Mouse (Mus musculus): ENCODE data around the gene Procr. TPM values are rescaled to one million over a fixed set of nuclear protein-coding genes. Genes with fewer than 3 reads are reported as not detected.
A peak's percentile ranks its signal among the peaks of the same experiment; 100 is the strongest.

Procr gene
- polyA plus RNA-seq (2015; fragmentation: Nextera tagmentation; extraction: Ambion mirVana), result 1.9 and 2.7 TPM in 2 replicates

DNA sequence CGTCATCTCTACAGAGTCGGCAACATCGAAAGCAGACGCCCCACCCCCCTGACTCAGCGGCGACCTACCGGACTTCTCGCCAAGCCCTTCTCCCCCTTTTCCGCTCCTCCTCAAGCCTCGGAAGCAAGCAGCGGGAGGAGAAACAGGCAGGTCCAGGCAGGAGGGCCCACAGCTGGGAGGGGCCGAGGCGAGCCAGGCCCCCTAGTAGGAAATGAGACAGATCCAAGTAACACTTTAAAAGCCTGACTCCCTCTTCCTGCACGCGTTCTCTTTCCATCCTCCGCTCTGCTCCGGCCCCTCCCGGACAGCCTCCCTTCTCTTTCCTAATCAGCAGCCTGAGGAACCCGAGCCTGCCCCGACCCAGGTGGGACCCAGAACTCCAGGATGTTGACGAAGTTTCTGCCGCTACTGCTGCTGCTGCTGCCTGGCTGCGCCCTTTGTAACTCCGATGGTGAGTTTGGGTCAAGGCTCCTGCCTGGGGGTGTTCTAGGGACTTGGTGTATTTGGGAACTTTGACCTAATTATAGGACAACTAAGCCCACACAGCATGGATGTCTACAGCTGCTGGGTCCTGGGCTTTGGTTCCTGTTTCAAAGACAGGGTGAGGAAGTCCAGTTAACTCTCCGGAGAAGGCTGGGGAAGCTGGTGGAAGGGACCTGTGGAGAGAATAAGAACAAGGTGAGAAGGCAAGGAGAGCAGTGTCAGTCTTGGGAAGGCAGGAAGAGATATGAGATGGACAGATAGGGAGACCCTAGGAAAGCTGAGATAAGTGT, at the start of gene Procr:
Gene Procr, plus strand, starts transcription at position 104 of the 773 bp plus-strand sequence.
- H3K36me3 ChIP-seq, result no peaks in the 10 kb centered on the region
- H3K4me3 ChIP-seq, result peak within 1 kb of the TSS; percentile 22
- no peaks in the 10 kb centered on the region for H3K9me3 ChIP-seq
- no peak within 1 kb of the TSS for H3K27ac ChIP-seq (replicated peaks)
- H3K4me2 ChIP-seq (replicated peaks), result peak within 1 kb of the TSS; percentile 41
- no peak for ATAC-seq (replicated peaks)
- WGBS, result 4% methylated on average over 25 of the region's 25 CpGs
- H3K27me3 ChIP-seq, result peaks cover 5% of the 10 kb centered on the region; the same call in 1 of the 2 replicates
- peak within 1 kb of the TSS; percentile 38; the same call in 1 of the 2 replicates for H3K9ac ChIP-seq (replicated peaks)
- H3K4me1 ChIP-seq, result peaks cover 6% of the 10 kb centered on the region; the same call in 1 of the 2 replicates

DNA sequence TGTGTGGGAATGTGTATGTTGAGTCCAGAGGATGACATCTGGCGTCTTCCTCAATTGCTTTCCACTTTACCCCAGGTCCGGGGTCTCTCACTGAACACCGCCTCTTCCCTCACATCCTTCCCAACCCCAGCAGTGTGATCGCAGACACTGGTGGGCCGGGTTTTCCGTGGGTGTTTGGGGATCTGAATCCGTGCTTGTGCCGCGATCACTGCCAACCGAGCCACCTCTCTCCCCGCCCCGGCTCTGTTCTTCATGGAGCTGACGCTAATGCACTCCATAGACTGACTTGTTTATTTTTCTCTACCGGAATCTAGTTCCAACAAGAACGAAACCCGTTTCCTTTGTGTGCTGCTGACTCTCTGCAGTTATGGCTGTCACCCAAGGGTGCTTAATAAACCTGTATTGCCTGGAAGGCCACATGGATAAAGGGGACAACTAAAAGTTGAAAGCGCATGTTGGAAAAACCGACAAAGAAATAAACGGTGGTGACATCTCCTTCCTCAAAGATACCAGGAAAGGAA, 49.5 kb upstream of the Procr start:
- no peak overlapping the region for H3K27ac ChIP-seq (replicated peaks)
- H3K9ac ChIP-seq (replicated peaks), result no peak overlapping the region
- H3K4me2 ChIP-seq (replicated peaks), result no peak overlapping the region
- WGBS, result 91% methylated on average over 19 of the region's 19 CpGs
- H3K36me3 ChIP-seq, result peaks cover 31% of the 10 kb centered on the region
- no peaks in the 10 kb centered on the region for H3K9me3 ChIP-seq
- H3K27me3 ChIP-seq, result no peaks in the 10 kb centered on the region
- no peaks in the 10 kb centered on the region for H3K4me1 ChIP-seq
- ATAC-seq (replicated peaks), result no peak
- H3K4me3 ChIP-seq, result no peak overlapping the region

DNA sequence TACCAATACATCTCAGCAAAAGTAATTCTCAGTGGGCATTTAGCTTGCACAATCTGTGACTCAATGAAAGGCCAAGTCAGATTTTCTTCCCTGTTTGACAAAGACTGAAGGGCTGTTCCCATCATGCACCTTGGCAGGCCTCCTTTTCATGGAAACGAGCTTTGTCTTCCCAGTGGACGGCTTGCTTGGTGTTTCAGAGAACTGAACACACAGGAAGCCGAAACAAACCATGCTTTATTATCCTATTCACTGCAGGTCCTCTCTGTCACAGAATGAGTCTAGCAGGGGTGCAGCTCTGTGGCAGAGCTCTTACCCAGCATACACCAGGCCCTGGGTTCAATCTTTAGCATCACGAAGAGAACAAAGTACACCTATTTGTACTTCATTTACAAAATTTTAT, 47.3 kb upstream of the Procr start:
- ATAC-seq (replicated peaks), result no peak
- Histone ChIP-seq H3K4me1 (no peaks in the 10 kb centered on the region), H3K36me3 (peaks cover 38% of the 10 kb centered on the region), H3K4me2 (replicated peaks) (no peak overlapping the region), H3K4me3 (no peak overlapping the region), H3K9ac (replicated peaks) (no peak overlapping the region), H3K27me3 (no peaks in the 10 kb centered on the region), H3K9me3 (no peaks in the 10 kb centered on the region), H3K27ac (replicated peaks) (no peak overlapping the region)
- 7% methylated on average over 4 of the region's 4 CpGs for WGBS

DNA sequence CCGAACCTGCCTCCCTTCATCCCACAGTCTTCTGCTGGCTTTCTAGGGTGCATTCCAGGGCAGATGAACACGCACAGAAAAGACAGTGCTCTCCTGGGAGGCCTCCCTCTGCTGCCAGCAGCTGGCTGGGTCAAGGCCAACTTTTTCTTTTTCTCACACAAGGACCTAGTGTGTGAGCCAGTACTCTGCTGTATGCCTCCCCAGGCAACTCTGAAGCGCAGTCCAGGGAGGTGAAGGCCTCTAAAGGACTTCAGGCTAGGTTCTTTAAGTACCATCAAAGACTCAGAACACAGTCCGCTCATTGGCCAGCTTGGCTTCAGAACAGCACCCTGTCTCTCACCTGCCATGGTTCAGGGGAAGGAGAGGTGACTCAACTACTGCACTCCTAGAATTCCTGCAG, 43.7 kb upstream of the Procr start:
- no peak for ATAC-seq (replicated peaks)
- no peak overlapping the region for H3K9ac ChIP-seq (replicated peaks)
- no peaks in the 10 kb centered on the region for H3K27me3 ChIP-seq
- 75% methylated on average over 4 of the region's 4 CpGs for WGBS
- H3K27ac ChIP-seq (replicated peaks), result no peak overlapping the region
- H3K4me3 ChIP-seq, result no peak overlapping the region
- no peaks in the 10 kb centered on the region for H3K9me3 ChIP-seq
- H3K36me3 ChIP-seq, result peaks cover 61% of the 10 kb centered on the region
- H3K4me1 ChIP-seq, result no peaks in the 10 kb centered on the region
- no peak overlapping the region for H3K4me2 ChIP-seq (replicated peaks)

DNA sequence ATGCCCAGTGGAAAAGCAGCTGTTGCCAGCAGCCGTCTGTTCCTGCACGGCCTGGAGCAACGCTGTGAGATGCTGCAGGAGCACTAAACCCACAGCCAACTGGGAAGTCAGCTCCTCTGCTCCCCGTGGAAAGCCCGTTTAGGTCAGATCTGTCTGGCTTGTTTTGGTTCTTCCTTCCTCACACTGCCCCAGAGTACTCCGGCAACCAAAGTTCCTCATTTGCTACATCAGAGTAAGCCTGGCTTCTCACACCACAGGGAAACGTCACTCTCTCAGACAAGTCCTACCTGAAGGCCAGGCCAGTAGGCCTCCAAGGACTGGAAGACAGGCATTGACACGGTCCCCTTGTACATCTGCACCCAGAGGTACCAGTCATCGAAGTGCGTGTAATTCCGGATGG, 40.4 kb upstream of the Procr start:
- H3K27me3 ChIP-seq, result no peaks in the 10 kb centered on the region
- no peak overlapping the region for H3K9ac ChIP-seq (replicated peaks)
- WGBS, result 88% methylated on average over 11 of the region's 11 CpGs
- no peak overlapping the region for H3K4me3 ChIP-seq
- H3K9me3 ChIP-seq, result no peaks in the 10 kb centered on the region
- no peaks in the 10 kb centered on the region for H3K4me1 ChIP-seq
- no peak overlapping the region for H3K4me2 ChIP-seq (replicated peaks)
- no peak overlapping the region for H3K27ac ChIP-seq (replicated peaks)
- H3K36me3 ChIP-seq, result peaks cover 55% of the 10 kb centered on the region
- no peak for ATAC-seq (replicated peaks)

DNA sequence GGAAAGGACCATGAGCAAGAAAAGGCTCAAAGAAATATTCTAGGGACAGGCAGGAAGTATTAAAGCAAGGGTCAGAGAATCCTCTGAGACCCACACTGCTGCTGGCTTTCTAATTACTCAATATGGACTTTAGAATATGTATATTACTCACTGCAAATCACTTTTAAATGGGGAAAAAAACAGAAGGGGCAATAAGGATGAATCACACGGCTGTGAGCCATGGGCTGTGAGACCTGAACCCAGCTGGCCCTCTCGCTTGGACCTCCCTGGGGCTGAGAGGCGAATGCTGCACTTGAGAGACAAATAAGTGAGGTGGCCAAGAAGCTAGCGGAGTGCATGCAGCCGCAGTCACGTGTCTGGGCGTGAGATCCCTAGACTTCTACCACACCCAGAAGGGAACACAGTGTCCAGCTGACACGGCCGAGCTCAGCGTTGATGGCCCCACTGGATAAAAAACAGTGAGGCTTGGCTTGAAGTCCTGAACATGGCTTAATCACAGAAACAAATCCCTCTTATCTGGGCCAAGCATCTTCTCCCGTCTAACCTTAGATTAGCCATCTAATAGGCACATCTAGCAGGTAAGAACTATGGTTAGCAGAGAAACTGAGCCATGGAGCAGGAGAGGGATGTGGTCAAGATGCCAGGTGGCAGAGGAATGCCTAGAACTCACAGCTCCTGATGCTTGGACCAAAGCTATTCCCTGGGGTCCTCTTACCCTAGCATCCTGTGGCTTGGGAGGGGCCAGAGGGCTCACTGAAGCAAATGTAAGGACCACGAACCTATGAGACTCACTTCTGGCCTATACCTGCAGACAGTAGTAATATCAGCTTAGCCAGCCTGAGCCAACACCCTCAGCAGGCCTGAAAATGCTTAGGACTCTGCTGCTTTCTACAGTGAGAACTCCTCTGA, 33.6 kb upstream of the Procr start:
- no peak for ATAC-seq (replicated peaks)
- Histone ChIP-seq H3K4me1 (no peaks in the 10 kb centered on the region), H3K36me3 (peaks cover 47% of the 10 kb centered on the region), H3K9ac (replicated peaks) (no peak overlapping the region), H3K4me2 (replicated peaks) (no peak overlapping the region), H3K4me3 (no peak overlapping the region), H3K27me3 (no peaks in the 10 kb centered on the region), H3K27ac (replicated peaks) (no peak overlapping the region), H3K9me3 (no peaks in the 10 kb centered on the region)
- WGBS, result 88% methylated on average over 12 of the region's 12 CpGs

DNA sequence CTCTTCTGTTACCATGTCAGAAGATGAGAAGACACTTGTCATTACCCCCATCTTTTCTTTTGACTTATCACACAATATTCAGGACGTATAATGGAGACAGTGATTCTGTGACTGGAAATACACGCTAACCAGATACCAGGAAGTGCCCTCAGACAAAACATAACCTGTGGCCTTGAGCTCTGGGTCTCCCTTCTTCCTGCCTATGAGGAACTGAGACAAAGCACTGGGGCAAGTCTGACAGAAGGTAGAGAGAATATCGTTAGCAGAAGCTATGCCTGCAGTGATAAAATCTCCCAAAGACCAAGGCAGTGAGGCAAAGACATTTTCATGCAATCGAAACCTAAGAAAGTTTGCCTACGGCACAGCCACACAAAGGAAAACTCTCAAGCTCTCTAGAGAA, 30.3 kb upstream of the Procr start:
- no peak overlapping the region for H3K4me3 ChIP-seq
- no peaks in the 10 kb centered on the region for H3K9me3 ChIP-seq
- no peak for ATAC-seq (replicated peaks)
- no peak overlapping the region for H3K4me2 ChIP-seq (replicated peaks)
- no peaks in the 10 kb centered on the region for H3K4me1 ChIP-seq
- 91% methylated on average over 5 of the region's 5 CpGs for WGBS
- peaks cover 37% of the 10 kb centered on the region for H3K36me3 ChIP-seq
- no peak overlapping the region for H3K9ac ChIP-seq (replicated peaks)
- no peak overlapping the region for H3K27ac ChIP-seq (replicated peaks)
- no peaks in the 10 kb centered on the region for H3K27me3 ChIP-seq

DNA sequence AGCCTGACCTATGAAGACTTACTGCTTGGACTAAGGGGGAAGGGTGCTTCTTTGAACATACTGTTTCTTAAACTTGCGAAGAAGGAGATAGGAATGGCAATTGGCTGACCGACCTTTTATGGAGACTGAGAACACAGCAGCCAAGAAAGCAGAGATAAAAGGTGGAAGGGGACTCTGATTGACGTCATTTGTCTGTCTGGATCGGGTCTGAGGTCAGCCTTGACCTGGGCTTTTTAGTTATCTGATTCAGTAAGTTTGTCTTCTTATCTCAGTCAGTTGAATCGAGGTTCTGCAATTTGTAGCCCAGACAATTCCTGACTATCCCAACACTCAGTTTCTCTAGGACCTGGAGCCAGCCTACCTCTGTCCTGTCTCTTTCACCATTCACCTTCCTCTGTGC, 26.9 kb upstream of the Procr start:
- H3K4me1 ChIP-seq, result peaks cover 15% of the 10 kb centered on the region
- H3K27me3 ChIP-seq, result no peaks in the 10 kb centered on the region
- no peak overlapping the region for H3K4me2 ChIP-seq (replicated peaks)
- no peak overlapping the region for H3K27ac ChIP-seq (replicated peaks)
- ATAC-seq (replicated peaks), result no peak
- no peak overlapping the region for H3K9ac ChIP-seq (replicated peaks)
- no peaks in the 10 kb centered on the region for H3K9me3 ChIP-seq
- no peak overlapping the region for H3K4me3 ChIP-seq
- peaks cover 17% of the 10 kb centered on the region; the same call in 1 of the 2 replicates for H3K36me3 ChIP-seq
- 83% methylated on average over 5 of the region's 5 CpGs for WGBS

DNA sequence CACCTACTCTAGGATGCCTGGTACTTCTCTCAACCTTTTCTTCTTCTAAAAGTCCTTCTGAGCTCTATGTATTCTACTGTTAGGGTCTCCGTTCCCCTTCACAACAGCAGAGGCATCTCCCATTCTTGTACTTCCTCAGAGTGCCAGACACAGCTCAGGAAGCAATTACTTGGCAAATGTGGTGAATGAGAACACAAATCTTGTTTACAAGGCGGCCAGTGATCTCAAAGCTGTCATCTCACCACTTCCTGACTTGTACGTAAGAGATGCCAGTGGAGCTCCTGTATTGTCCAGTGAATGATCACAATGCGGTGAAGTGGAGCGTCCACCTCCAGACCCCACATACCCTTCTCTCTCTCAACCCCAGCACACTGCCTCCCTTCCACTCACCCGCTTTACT, 26.4 kb upstream of the Procr start:
- no peak overlapping the region for H3K4me2 ChIP-seq (replicated peaks)
- no peaks in the 10 kb centered on the region for H3K9me3 ChIP-seq
- no peak overlapping the region for H3K4me3 ChIP-seq
- H3K4me1 ChIP-seq, result peaks cover 17% of the 10 kb centered on the region
- peaks cover 12% of the 10 kb centered on the region; the same call in 1 of the 2 replicates for H3K36me3 ChIP-seq
- 93% methylated on average over 6 of the region's 6 CpGs for WGBS
- no peaks in the 10 kb centered on the region for H3K27me3 ChIP-seq
- ATAC-seq (replicated peaks), result no peak
- H3K9ac ChIP-seq (replicated peaks), result no peak overlapping the region
- H3K27ac ChIP-seq (replicated peaks), result no peak overlapping the region

DNA sequence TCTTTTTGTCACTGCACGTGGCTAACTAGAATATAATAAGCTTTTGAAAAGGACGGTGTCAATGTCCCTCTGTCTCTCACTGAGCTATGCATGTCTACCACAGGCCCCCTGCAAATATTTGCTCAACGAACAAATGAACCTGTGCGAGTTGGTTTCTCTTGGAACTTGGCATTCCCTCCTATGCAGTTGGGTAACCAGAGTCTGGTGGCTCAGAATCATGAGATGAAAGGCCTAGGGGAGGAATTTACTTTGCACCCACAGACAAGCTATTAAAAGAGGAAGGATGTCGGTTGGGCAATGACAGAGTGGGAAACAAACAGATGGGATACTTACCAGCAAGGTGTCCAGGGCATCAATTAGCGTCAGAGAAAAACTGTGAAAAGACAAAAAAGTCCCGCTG, 24.6 kb upstream of the Procr start:
- Histone ChIP-seq H3K27ac (replicated peaks) (no peak overlapping the region), H3K36me3 (peaks cover 6% of the 10 kb centered on the region; the same call in 1 of the 2 replicates), H3K4me1 (peaks cover 20% of the 10 kb centered on the region), H3K4me3 (no peak overlapping the region), H3K9me3 (no peaks in the 10 kb centered on the region), H3K9ac (replicated peaks) (no peak overlapping the region), H3K4me2 (replicated peaks) (no peak overlapping the region), H3K27me3 (no peaks in the 10 kb centered on the region)
- no peak for ATAC-seq (replicated peaks)
- WGBS, result 84% methylated on average over 7 of the region's 7 CpGs

DNA sequence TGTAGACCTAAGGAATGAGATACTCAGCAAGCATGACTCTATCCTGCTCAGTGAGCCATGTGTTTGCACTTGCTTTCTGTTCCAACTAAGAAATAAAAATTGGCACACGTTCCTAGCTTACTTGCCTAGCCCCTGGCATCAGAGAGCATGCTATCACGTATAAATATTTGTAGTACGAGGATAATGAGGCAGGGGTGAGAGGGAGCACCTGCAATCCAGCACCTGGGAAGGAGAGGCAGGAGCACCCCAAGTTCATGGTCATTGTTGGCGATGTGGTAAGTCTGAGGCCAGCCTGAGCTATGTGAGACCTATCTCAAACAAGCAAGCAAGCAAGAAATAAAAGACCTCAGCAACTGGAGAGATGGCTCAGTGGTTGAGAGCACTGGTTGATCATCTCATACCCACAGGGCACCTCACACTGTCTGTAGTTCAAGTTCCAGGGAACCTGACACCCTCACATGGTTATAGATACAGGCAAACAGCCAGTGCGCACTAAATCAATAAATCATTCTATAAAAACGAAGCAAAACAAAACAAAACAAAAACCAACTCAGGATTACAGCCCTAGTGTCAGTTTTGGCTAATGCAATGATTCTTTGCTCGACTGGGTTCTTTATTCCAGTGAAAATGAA, 23.0 kb upstream of the Procr start:
- H3K36me3 ChIP-seq, result peaks cover 6% of the 10 kb centered on the region; the same call in 1 of the 2 replicates
- peaks cover 20% of the 10 kb centered on the region for H3K4me1 ChIP-seq
- 0 out of 2 replicates have a peak overlapping the region, but pooled peaks have one; percentile 87 for H3K4me2 ChIP-seq (replicated peaks)
- 77% methylated on average over 7 of the region's 7 CpGs for whole genome bisulfite sequencing
- no peak for ATAC-seq (replicated peaks)
- H3K9ac ChIP-seq (replicated peaks), result no peak overlapping the region
- H3K27ac ChIP-seq (replicated peaks), result no peak overlapping the region
- no peaks in the 10 kb centered on the region for H3K27me3 ChIP-seq
- no peak overlapping the region for H3K4me3 ChIP-seq
- no peaks in the 10 kb centered on the region for H3K9me3 ChIP-seq

Measured in forebrain, embryonic 15.5 days (tissue).